ENCODE assay signal across 8 mouse cellular contexts in genomic region chr11:103015881-103016825, GRCm38 (mm10). TPM values are rescaled to one million over a fixed set of nuclear protein-coding genes. Genes with fewer than 3 reads are reported as not detected.
DNase-seq lines count a peak whose midpoint lies in the region; ATAC-seq and TF ChIP-seq lines count a peak whose summit lies in the region.

No protein-coding gene starts in this region.

- H3K9ac ChIP-seq in heart, embryonic 12.5 days: peak overlapping the region; percentile 94
- H3K9ac ChIP-seq in hindbrain, embryonic 15.5 days: peak overlapping the region; percentile 87
- H3K9ac ChIP-seq in midbrain, embryonic 15.5 days: peak overlapping the region; percentile 64

- peak overlapping the region; percentile 77 for H3K4me2 ChIP-seq in heart, embryonic 12.5 days
- H3K4me2 ChIP-seq in hindbrain, embryonic 15.5 days: peak overlapping the region; percentile 71
- H3K4me2 ChIP-seq in midbrain, embryonic 15.5 days: peak overlapping the region; percentile 59

- peaks cover 20% of the 10 kb centered on the region for H3K36me3 ChIP-seq in heart, embryonic 12.5 days
- peaks cover 7% of the 10 kb centered on the region; the same call in 1 of the 2 replicates for H3K36me3 ChIP-seq in hindbrain, embryonic 15.5 days
- H3K36me3 ChIP-seq in midbrain, embryonic 15.5 days (replicated peaks): no peaks in the 10 kb centered on the region

- ATAC-seq in heart, embryonic 12.5 days (ENCODE audit: insufficient number of reproducible peaks, low FRiP score): no peak
- ATAC-seq in hindbrain, embryonic 15.5 days (ENCODE audit: low FRiP score, low read depth): no peak
- no peak for ATAC-seq in midbrain, embryonic 15.5 days (replicated peaks)

- peak overlapping the region; percentile 94 for H3K27ac ChIP-seq in heart, embryonic 12.5 days (ENCODE audit: poor library complexity, severe bottlenecking)
- H3K27ac ChIP-seq in bone marrow, adult 2 months (ENCODE audit: control insufficient read depth, insufficient read depth, low read depth, low read length, poor library complexity): peak overlapping the region; percentile 75
- H3K27ac ChIP-seq in hindbrain, embryonic 15.5 days (replicated peaks): peak overlapping the region; percentile 93
- peak overlapping the region; percentile 85 for H3K27ac ChIP-seq in midbrain, embryonic 15.5 days

- DNase-seq in heart, postnatal 4 days: no peak
- no peak for DNase-seq in right cerebral cortex, adult 2 months (ENCODE audit: low spot score in 2 of 2)
- no peak for DNase-seq in ovary, postnatal 10 days (ENCODE audit: low spot score)
- no peak for DNase-seq in urinary bladder, postnatal 4 days (ENCODE audit: low spot score in 2 of 2)

- TF ChIP-seq POLR2A in bone marrow, adult 2 months (IDR thresholded peaks at IDR 0.05; ENCODE audit: borderline replicate concordance, control insufficient read depth, low read depth, low read length): no peak

- H3K4me1 ChIP-seq in heart, embryonic 12.5 days (replicated peaks): peaks cover 17% of the 10 kb centered on the region
- no peaks in the 10 kb centered on the region; the same call in 1 of the 2 replicates for H3K4me1 ChIP-seq in bone marrow, adult 2 months (ENCODE audit: control insufficient read depth, insufficient read depth, low read length)
- peaks cover 18% of the 10 kb centered on the region for H3K4me1 ChIP-seq in hindbrain, embryonic 15.5 days (replicated peaks)
- H3K4me1 ChIP-seq in midbrain, embryonic 15.5 days: peaks cover 16% of the 10 kb centered on the region

- peak overlapping the region; percentile 97 for H3K4me3 ChIP-seq in heart, embryonic 12.5 days
- peak overlapping the region; percentile 72 for H3K4me3 ChIP-seq in bone marrow, adult 2 months (replicated peaks; ENCODE audit: control insufficient read depth, low read depth, low read length)
- H3K4me3 ChIP-seq in hindbrain, embryonic 15.5 days: peak overlapping the region; percentile 92
- peak overlapping the region; percentile 52 for H3K4me3 ChIP-seq in midbrain, embryonic 15.5 days

- TF ChIP-seq CTCF in bone marrow, adult 2 months (IDR thresholded peaks at IDR 0.05; ENCODE audit: control insufficient read depth, insufficient read depth, low read length): no peak

- H3K27me3 ChIP-seq in heart, embryonic 12.5 days (replicated peaks): no peaks in the 10 kb centered on the region
- H3K27me3 ChIP-seq in hindbrain, embryonic 15.5 days: no peaks in the 10 kb centered on the region
- H3K27me3 ChIP-seq in midbrain, embryonic 15.5 days (replicated peaks): no peaks in the 10 kb centered on the region

- H3K9me3 ChIP-seq in heart, embryonic 12.5 days (replicated peaks): no peaks in the 10 kb centered on the region
- no peaks in the 10 kb centered on the region for H3K9me3 ChIP-seq in hindbrain, embryonic 15.5 days
- no peaks in the 10 kb centered on the region for H3K9me3 ChIP-seq in midbrain, embryonic 15.5 days

- 47% methylated on average over 27 of the region's 27 CpGs for WGBS in heart, embryonic 12.5 days
- WGBS in bone marrow, adult 2 months: 34% methylated on average over 27 of the region's 27 CpGs
- WGBS in hindbrain, embryonic 15.5 days: 47% methylated on average over 27 of the region's 27 CpGs
- 45% methylated on average over 27 of the region's 27 CpGs for WGBS in midbrain, embryonic 15.5 days

RNA-seq across cellular contexts. Expression of gene Nmt1, which starts 11.8 kb away (rescaled TPM):
- 46.9 and 50.4 TPM in 2 replicates for polyA plus RNA-seq in heart, embryonic 12.5 days (2016; fragmentation: Nextera tagmentation; extraction: Ambion mirVana)
- 10 to 100 TPM; 57.6 to 62.7 TPM for total RNA-seq in heart, postnatal 4 days (2021)
- 28.0 and 38.2 TPM in 2 replicates for polyA plus RNA-seq in bone marrow, adult 2 months (2011; ENCODE audit: insufficient read depth, insufficient read length, low replicate concordance, missing spikeins)
- polyA plus RNA-seq in hindbrain, embryonic 15.5 days (2015; fragmentation: Nextera tagmentation; extraction: Ambion mirVana): 32.4 and 34.7 TPM in 2 replicates
- polyA plus RNA-seq in midbrain, embryonic 15.5 days (2015; fragmentation: Nextera tagmentation; extraction: Ambion mirVana): 26.8 and 35.5 TPM in 2 replicates

RNA-seq across cellular contexts. Expression of gene Dcakd, which starts 12.0 kb away (rescaled TPM):
- polyA plus RNA-seq in heart, embryonic 12.5 days (2016; fragmentation: Nextera tagmentation; extraction: Ambion mirVana): 94.1 and 95.2 TPM in 2 replicates
- total RNA-seq in heart, postnatal 4 days (2021): 10 to 100 TPM; 76.4 to 77.9 TPM
- polyA plus RNA-seq in bone marrow, adult 2 months (2011; ENCODE audit: insufficient read depth, insufficient read length, low replicate concordance, missing spikeins): 10.0 and 13.9 TPM in 2 replicates
- polyA plus RNA-seq in hindbrain, embryonic 15.5 days (2015; fragmentation: Nextera tagmentation; extraction: Ambion mirVana): 152 and 194 TPM in 2 replicates
- polyA plus RNA-seq in midbrain, embryonic 15.5 days (2015; fragmentation: Nextera tagmentation; extraction: Ambion mirVana): 182 and 184 TPM in 2 replicates
